ENCODE assay signal across 8 mouse cellular contexts in the genomic region with DNA sequence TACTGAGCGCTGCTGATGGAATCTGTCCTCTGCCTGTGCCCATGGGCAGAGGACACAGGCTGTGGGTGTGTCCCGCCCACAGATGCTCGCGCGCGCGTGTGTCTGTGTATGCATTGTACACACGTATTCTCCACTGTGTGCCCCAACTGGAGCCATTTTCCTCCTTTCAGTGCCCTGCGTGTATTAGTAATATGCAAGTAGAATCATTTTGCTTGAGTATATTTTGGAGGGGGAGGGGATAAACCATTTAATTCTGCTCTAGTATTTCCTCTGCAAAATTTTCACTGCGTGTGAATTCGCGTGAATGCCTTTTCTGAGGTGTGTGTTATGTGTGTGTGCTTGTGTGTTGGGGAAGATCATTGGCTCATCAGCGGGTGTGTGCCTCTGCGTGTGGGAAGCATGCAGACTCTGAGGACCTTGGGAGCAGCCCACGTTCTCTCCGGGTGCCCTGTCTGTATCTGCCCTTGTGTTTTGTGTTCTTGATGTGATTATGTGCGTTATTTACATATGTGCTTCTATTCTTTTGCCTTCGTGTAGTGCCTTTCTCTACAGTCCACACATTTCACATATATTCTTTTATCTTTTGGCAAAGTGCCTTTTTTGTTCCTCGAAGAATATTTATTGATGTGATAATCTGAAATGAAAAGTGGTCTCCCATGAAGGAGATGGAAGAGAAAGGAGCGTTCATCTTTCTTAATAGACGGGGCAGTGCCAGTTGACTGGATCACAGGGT.
DNase-seq lines count a peak whose midpoint lies in the region; ATAC-seq and TF ChIP-seq lines count a peak whose summit lies in the region.

No protein-coding gene starts in this region.

- no peak for TF ChIP-seq CTCF in lung, adult 2 months (IDR thresholded peaks at IDR 0.05; ENCODE audit: insufficient read depth, low read length)

- H3K4me3 ChIP-seq in lung, adult 2 months (replicated peaks; ENCODE audit: extremely low read depth, low read depth, low read length), result peak overlapping the region; percentile 40
- peak overlapping the region; percentile 49 for H3K4me3 ChIP-seq in midbrain, embryonic 12.5 days

- peak overlapping the region; percentile 79 for H3K4me2 ChIP-seq in midbrain, embryonic 12.5 days (replicated peaks)

- DNase-seq in lung, adult 2 months, result no peak
- no peak for DNase-seq in lung, postnatal 36 days
- DNase-seq in cerebellum, adult 9-10 months, result peak; percentile 75
- DNase-seq in frontal cortex, postnatal 14 days (ENCODE audit: low spot score in 2 of 2), result peak; percentile 49 to 54
- DNase-seq in layer of hippocampus, adult 8-10 months (ENCODE audit: low spot score in 2 of 2), result peak; percentile 50 to 58

- ATAC-seq in midbrain, embryonic 12.5 days (ENCODE audit: low FRiP score, low read depth), result peak; percentile 28
- ATAC-seq in erythroid progenitor cell, adult 5-6 weeks (replicated peaks; ENCODE audit: low FRiP score, poor library complexity, severe bottlenecking), result no peak
- no peak for ATAC-seq in megakaryocyte-erythroid progenitor cell, adult 5-6 weeks (replicated peaks; ENCODE audit: low FRiP score, low TSS enrichment, poor library complexity, severe bottlenecking)

- WGBS in lung, adult 2 months, result 2% methylated on average over 21 of the region's 21 CpGs
- WGBS in midbrain, embryonic 12.5 days, result 2% methylated on average over 21 of the region's 21 CpGs

- peak overlapping the region; percentile 97 for H3K27ac ChIP-seq in midbrain, embryonic 12.5 days (replicated peaks)

- peaks cover 11% of the 10 kb centered on the region; the same call in 1 of the 2 replicates for H3K27me3 ChIP-seq in midbrain, embryonic 12.5 days

- no peaks in the 10 kb centered on the region for H3K36me3 ChIP-seq in midbrain, embryonic 12.5 days

- peak overlapping the region; percentile 66 for H3K9ac ChIP-seq in midbrain, embryonic 12.5 days (replicated peaks)

- TF ChIP-seq POLR2A in lung, adult 2 months (IDR thresholded peaks at IDR 0.05; ENCODE audit: borderline replicate concordance, extremely low read depth, low read depth, low read length), result no peak

- H3K9me3 ChIP-seq in midbrain, embryonic 12.5 days, result no peaks in the 10 kb centered on the region

- H3K4me1 ChIP-seq in lung, adult 2 months (ENCODE audit: control insufficient read depth, insufficient read depth, low read length), result 0 out of 2 replicates have a peak, but pooled peaks cover 2% of the 10 kb centered on the region
- H3K4me1 ChIP-seq in midbrain, embryonic 12.5 days, result peaks cover 58% of the 10 kb centered on the region

Comparison
In these comparisons a context has a peak if more than half of its experiments do, and no peak if none do; other contexts are left out.
1. DNase-seq: peak in cerebellum, adult 9-10 months (single experiment), frontal cortex, postnatal 14 days (2 of 2) and layer of hippocampus, adult 8-10 months (2 of 2); none in lung, adult 2 months (single experiment) and lung, postnatal 36 days (single experiment).